Mouse (Mus musculus) cerebellum, adult 18-20 months (tissue): ENCODE measurements around the gene Fam187b.
"Not testable (repeated sequence)": the region's sequence is repeated elsewhere in the genome, so short reads cannot be mapped to it uniquely, and the experiment has no call there.

Source experiments
- DNase-seq, 2 experiments: peaks; one replicate each; pipeline ENCODE4 v3.0.0; 2021

Fam187b gene

DNA sequence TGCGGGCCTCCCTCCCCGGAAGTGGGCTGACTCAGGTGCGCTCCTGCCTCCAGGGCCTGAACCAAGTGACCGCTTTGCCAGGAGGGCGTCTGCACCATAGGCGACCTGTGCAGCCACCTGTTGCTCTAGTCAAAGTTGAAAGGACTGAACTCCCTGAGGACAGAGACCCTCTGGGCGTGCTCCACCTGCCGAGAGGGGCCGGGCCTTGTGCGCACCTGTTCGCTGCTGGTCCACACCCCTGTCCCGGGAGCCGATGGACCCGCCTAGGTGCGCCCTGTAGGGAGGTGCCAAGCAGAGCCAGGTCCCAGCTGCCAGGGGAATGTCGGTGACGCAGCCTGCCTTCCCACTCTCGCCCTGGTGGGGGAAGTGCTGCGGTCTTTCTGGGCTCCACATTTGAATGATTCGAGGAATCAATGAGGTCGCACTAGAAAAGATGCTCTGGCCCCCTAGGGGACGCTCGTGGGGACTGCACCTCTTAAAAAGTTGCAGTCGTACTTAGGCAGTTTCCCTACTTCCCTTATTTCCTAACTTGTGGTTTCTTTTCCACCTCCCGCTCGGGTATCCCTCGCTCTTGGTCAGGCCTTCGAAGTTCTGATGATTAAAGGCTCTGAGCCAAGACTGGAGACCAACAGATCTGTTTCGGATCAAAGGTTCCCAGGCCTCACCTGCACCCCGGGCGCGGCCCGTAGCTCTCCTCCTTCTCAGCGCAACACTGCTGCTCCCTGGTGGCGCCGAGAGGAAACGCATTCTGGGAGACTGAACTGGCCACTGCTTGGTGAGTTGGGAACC is at the start of gene Fam187b:
Gene Fam187b (plus strand): TSS at position 290 of the 789 bp plus-strand sequence.
- peak; percentile 85 to 88 for DNase-seq

GRCm38 (mm10) chr7:30924071-30924470 is 49.5 kb upstream of the Fam187b start:
- no peak for DNase-seq

- DNase-seq = not testable (repeated sequence)
These were observed 49.0 kb upstream of the Fam187b start, which contains the start of gene Hamp2 for GRCm38 (mm10) chr7:30924581-30924980. Gene Hamp2, minus strand, starts transcription at chr7:30924681.

- not testable (repeated sequence) for DNase-seq
These were observed 38.0 kb upstream of the Fam187b start for GRCm38 (mm10) chr7:30935422-30936099.

- not testable (repeated sequence) for DNase-seq
These were observed 33.5 kb upstream of the Fam187b start for GRCm38 (mm10) chr7:30940070-30940469.

DNA sequence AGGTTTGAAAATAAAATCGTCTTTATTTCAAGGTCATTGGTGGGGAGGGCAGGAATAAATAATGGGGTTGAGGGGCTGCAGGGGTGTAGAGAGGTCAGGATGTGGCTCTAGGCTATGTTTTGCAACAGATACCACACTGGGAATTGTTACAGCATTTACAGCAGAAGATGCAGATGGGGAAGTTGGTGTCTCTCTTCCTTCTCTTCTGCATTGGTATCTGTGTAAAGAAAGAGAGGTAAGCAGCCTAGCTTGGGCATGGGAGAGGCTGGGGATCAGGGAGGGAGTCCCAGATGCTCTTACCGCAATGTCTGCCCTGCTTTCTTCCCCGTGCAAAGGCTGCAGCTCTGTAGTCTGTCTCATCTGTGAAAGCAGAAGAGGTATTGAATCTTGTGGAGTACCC is 31.2 kb upstream of the Fam187b start:
- DNase-seq = not testable (repeated sequence)

DNA sequence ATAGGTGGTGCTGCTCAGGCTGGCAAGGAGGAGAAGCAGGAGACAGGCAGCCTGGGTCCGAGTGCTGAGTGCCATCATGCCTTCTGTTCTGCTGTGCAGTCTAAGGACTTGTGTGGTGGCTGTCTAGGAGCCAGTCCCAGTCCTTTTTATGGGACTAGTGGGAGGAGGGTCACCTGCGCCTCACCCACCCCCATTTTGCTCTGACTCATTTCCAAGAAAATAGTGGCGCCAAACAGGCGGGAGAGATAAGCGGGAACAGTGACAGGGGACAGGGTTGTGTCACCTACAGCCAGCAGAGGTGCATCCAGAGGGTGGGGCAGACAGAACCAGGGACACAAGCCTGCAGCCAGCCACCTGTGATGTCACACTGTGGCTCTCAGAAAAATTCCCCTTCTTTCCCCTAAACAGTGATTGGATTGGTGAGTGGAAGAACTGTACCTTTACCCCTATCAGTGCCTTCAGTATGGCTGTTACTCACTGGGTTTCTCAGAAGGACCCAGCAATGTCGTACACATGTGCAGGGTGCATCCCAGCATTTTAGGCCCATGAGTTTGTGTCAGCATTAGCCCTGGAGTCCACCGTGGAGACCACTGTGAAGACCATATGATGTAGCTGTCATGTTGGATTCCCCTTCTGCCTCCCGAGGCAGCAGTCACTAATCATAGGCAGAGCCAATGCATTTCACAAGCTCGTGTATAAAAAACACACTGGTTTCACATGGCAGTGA is 29.5 kb upstream of the Fam187b start, which contains the start of gene Hamp:
Gene Hamp (minus strand): TSS at position 124 of the 727 bp plus-strand sequence.
- DNase-seq = no peak

GRCm38 (mm10) chr7:30944706-30945105 is 28.9 kb upstream of the Fam187b start:
- DNase-seq = not testable (repeated sequence)

- not testable (repeated sequence) for DNase-seq
These were observed 28.1 kb upstream of the Fam187b start for GRCm38 (mm10) chr7:30945466-30945865.

DNA sequence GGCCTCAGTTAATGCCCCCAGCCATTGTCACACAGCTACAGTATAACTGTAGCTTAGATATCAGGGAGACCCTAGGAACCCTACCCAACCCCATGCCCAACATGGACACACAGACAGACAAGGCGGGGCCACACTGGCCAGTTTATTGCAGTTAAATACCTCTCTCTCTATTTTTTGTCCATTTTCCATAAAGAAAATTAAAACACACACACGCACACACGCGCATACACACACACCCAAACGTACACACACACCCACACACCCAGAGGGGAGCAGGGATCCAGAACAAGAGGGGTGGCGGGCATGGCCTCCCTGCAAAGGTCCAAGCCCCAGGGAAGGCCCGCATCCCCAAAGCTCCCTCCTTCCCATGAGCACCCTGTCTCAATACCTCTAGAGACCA is 27.7 kb upstream of the Fam187b start:
- no peak for DNase-seq

DNA sequence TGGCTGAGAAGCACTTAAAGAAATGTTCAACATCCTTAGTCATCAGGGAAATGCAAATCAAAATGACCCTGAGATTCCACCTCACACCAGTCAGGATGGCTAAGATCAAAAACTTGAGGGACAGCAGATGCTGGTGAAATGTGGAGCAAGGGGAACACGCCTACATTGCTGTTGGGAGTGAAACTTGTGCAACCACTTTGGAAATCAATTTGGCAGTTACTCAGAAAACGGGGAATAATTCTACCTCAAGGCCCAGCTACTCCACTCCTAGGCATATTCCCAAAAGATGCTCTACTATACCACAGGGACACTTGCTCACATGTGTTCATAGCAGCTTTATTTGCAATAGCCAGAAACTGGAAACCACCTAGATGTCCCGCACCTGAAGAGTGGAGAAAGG is 23.7 kb upstream of the Fam187b start:
- not testable (repeated sequence) for DNase-seq

GRCm38 (mm10) chr7:30952441-30953265 is 20.9 kb upstream of the Fam187b start:
- no peak for DNase-seq

DNA sequence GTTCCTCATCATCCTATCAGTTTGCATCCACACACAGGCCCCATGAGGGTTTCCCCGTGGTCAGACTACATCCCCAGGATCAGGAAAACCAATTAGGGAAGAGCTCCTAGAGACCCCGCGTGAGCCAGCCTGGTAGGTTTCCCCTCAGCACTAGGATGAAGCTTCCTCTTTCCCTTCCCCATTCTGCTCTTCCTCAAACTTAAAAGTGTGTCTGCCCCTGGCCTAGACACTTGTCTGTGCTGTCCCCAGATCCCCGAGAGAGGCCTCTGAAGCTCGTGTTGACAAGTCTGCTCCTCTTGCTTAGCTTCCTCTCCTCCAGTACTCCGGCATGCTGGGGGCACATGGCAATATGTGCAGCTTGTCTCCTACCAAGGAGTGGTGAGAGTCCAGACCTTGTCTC is 20.1 kb upstream of the Fam187b start:
- no peak for DNase-seq

DNA sequence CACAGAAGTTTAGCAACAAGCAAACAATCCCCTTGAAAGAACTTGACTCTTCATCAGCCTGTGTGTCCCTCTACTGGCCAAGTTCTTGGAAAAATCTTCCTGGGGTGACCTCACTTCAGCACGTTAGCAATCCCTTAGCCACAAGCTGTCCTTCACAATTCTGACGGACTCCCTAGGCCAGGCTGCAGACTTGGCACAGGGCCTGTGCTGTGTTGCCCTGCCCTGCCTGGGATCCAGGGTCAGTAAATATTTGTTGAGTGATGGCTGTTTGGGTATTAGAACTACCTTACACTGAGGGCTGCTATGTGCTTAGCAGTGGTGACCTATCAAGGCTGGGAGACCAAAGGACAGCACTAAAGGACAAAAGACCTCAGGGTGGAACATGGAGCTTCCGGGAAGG is 19.6 kb upstream of the Fam187b start:
- DNase-seq = no peak

GRCm38 (mm10) chr7:30954971-30955520 is 18.5 kb upstream of the Fam187b start:
- no peak for DNase-seq

GRCm38 (mm10) chr7:30955584-30956356 is 17.8 kb upstream of the Fam187b start:
- DNase-seq = peak; percentile 91 to 94

DNA sequence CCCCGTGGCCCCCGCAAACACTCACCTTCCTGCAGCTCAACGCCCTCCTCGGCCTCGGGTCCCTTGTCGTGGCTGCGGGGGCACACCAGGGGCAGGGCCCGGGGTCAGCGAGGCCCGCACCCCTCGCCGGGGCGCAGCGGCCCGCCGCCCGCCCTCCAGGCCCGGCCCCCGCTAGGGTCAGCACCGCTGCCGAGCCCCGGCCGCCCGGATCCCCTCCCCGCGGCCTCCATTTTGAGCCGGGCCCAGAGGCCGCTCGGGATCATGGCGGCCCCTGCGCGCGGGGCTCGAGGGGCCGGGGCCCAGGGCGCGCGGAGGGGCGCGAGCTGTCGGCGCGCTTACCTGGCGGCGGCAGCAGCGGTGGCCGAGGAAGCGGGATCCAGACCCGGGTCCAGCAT is 17.2 kb upstream of the Fam187b start:
- DNase-seq = peak in 1 of 2 experiments; percentile 74

GRCm38 (mm10) chr7:30956756-30957366 is 16.7 kb upstream of the Fam187b start, which contains the start of gene Usf2:
Gene Usf2, minus strand, starts transcription at chr7:30956803.
- peak; percentile 83 for DNase-seq

DNA sequence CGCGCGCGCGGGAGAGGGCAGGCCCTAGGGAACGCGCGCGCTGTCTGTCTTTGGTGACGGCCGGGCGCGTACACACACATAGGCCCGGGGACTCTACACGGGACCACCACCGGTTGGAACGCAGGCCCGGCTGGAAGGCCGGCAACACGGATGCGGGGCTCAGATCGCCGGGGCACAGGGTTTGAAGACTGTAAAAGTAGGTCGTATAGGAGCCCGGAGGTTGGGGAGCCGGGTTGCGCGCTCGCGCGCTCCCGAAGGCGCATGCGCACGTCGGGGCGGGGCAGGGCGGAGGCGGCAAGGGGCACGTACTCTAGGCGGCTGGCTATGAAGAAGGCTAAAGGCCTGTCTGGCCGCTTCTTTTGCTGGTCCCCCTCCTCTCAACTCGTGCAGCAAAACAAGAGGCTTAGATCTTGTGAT is 16.2 kb upstream of the Fam187b start:
- DNase-seq = peak; percentile 90 to 96

- peak; percentile 33 to 36 for DNase-seq
These were observed 15.3 kb upstream of the Fam187b start for GRCm38 (mm10) chr7:30958109-30958865.
